Mouse (Mus musculus) splenic B cell, adult 2 months (primary cell): Measurements from ENCODE around the gene Afp.

Experiments
- DNase-seq: peaks from one replicate; pipeline ENCODE4 v3.0.0-alpha.2; 2011; ENCODE audit warnings: low read depth, low spot score
- H3K27me3 ChIP-seq: 2 replicates; pipeline ENCODE4 v1.6.1; 2012; ENCODE audit warnings: mild to moderate bottlenecking, low read length, moderate library complexity, mixed read lengths; ENCODE audit not compliant: control insufficient read depth, poor library complexity, insufficient read depth, severe bottlenecking
- H3K36me3 ChIP-seq: 2 replicates; pipeline ENCODE4 v1.6.1; 2012; ENCODE audit warnings: mild to moderate bottlenecking, low read length, moderate library complexity, mixed read lengths; ENCODE audit not compliant: control insufficient read depth, poor library complexity, insufficient read depth, severe bottlenecking

Gene Afp

GRCm38 (mm10) chr5:90490518-90490917 is at the start of gene Afp:
Afp (plus strand) TSS chr5:90490737.
- no peak for DNase-seq
- no peaks in the 10 kb centered on the region for H3K27me3 ChIP-seq
- H3K36me3 ChIP-seq = no peaks in the 10 kb centered on the region

- Histone ChIP-seq H3K27me3 (no peaks in the 10 kb centered on the region), H3K36me3 (no peaks in the 10 kb centered on the region)
- no peak for DNase-seq
These were observed 43.0 kb upstream of the Afp start for GRCm38 (mm10) chr5:90447577-90447976.

- Histone ChIP-seq H3K36me3 (no peaks in the 10 kb centered on the region), H3K27me3 (no peaks in the 10 kb centered on the region)
- no peak for DNase-seq
These were observed 40.6 kb upstream of the Afp start for GRCm38 (mm10) chr5:90449961-90450360.

- no peaks in the 10 kb centered on the region for H3K36me3 ChIP-seq
- DNase-seq = no peak
- no peaks in the 10 kb centered on the region for H3K27me3 ChIP-seq
These were observed 37.8 kb upstream of the Afp start for GRCm38 (mm10) chr5:90452711-90453110.

- no peaks in the 10 kb centered on the region for H3K27me3 ChIP-seq
- no peaks in the 10 kb centered on the region for H3K36me3 ChIP-seq
- DNase-seq = no peak
These were observed 33.3 kb upstream of the Afp start for GRCm38 (mm10) chr5:90457241-90457640.

GRCm38 (mm10) chr5:90458727-90459126 is 31.8 kb upstream of the Afp start:
- no peak for DNase-seq
- no peaks in the 10 kb centered on the region for H3K27me3 ChIP-seq
- no peaks in the 10 kb centered on the region for H3K36me3 ChIP-seq

- Histone ChIP-seq H3K36me3 (no peaks in the 10 kb centered on the region), H3K27me3 (no peaks in the 10 kb centered on the region)
- DNase-seq = no peak
These were observed 29.9 kb upstream of the Afp start, which contains the start of gene Alb for GRCm38 (mm10) chr5:90460619-90461018. Alb (plus strand) TSS chr5:90460897.

- no peak for DNase-seq
- no peaks in the 10 kb centered on the region for H3K27me3 ChIP-seq
These were observed 23.7 kb upstream of the Afp start for GRCm38 (mm10) chr5:90466806-90467205.

GRCm38 (mm10) chr5:90467245-90467644 is 23.3 kb upstream of the Afp start:
- DNase-seq = no peak
- Histone ChIP-seq H3K36me3 (no peaks in the 10 kb centered on the region), H3K27me3 (no peaks in the 10 kb centered on the region)

More at GRCm38 (mm10) chr5:90466806-90467205, 23.7 kb upstream of the Afp start:
- no peaks in the 10 kb centered on the region for H3K36me3 ChIP-seq

GRCm38 (mm10) chr5:90470836-90471235 is 19.7 kb upstream of the Afp start:
- Histone ChIP-seq H3K27me3 (no peaks in the 10 kb centered on the region), H3K36me3 (no peaks in the 10 kb centered on the region)

GRCm38 (mm10) chr5:90473902-90474301 is 16.6 kb upstream of the Afp start:
- no peaks in the 10 kb centered on the region for H3K27me3 ChIP-seq

More at GRCm38 (mm10) chr5:90470836-90471235, 19.7 kb upstream of the Afp start:
- DNase-seq = no peak

GRCm38 (mm10) chr5:90474369-90474768 is 16.2 kb upstream of the Afp start:
- no peaks in the 10 kb centered on the region for H3K27me3 ChIP-seq
- no peaks in the 10 kb centered on the region for H3K36me3 ChIP-seq

More at GRCm38 (mm10) chr5:90473902-90474301, 16.6 kb upstream of the Afp start:
- H3K36me3 ChIP-seq = no peaks in the 10 kb centered on the region
- no peak for DNase-seq

GRCm38 (mm10) chr5:90476741-90477140 is 13.8 kb upstream of the Afp start:
- DNase-seq = no peak
- H3K27me3 ChIP-seq = no peaks in the 10 kb centered on the region
- H3K36me3 ChIP-seq = no peaks in the 10 kb centered on the region

More at GRCm38 (mm10) chr5:90474369-90474768, 16.2 kb upstream of the Afp start:
- no peak for DNase-seq

- H3K36me3 ChIP-seq = no peaks in the 10 kb centered on the region
- peak; percentile 7 for DNase-seq
- H3K27me3 ChIP-seq = no peaks in the 10 kb centered on the region
These were observed 13.0 kb upstream of the Afp start for GRCm38 (mm10) chr5:90477308-90478140.

- DNase-seq = peak; percentile 5
- H3K36me3 ChIP-seq = no peaks in the 10 kb centered on the region
- no peaks in the 10 kb centered on the region for H3K27me3 ChIP-seq
These were observed 11.7 kb upstream of the Afp start for GRCm38 (mm10) chr5:90478886-90479285.
